Mouse (Mus musculus): Measurements from ENCODE around the gene Ppp2r5a.

- no peak for TF ChIP-seq CTCF (IDR thresholded peaks at IDR 0.05; ENCODE audit: low read depth, low read length)
- TF ChIP-seq POLR2A (IDR thresholded peaks at IDR 0.05; ENCODE audit: insufficient read depth, low read length) = no peak
These were observed 11.4 kb upstream of the Ppp2r5a start for GRCm38 (mm10) chr1:191414432-191414831.
